Mouse (Mus musculus): ENCODE data around the gene Pdk2.

Gene Pdk2

DNA sequence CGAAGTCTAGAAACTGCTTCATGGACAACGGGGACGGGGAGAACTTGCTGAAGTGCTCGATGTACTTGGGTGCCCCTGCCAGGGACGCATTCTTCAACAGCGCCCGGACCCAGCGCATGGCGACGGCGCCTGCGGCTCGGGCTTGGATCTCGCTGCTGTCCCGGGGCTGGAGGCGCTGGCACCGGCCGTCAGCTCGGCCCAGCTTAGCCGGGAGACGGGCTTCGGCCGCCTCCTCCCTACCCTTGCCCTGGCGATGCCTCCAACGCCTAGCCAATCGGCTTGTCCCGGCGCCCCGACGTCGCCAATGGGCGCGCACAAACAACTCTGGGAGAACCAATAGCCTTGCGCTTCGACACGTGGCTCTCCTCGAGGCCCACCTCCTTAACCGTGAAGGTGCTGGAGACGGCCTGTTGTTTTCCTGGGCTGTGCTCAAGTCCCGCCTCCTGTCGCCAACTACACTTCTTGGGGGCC is at the start of gene Pdk2:
Pdk2 (minus strand) TSS at position 216 of the 471 bp plus-strand sequence.
- DNase-seq = peak; percentile 92

DNA sequence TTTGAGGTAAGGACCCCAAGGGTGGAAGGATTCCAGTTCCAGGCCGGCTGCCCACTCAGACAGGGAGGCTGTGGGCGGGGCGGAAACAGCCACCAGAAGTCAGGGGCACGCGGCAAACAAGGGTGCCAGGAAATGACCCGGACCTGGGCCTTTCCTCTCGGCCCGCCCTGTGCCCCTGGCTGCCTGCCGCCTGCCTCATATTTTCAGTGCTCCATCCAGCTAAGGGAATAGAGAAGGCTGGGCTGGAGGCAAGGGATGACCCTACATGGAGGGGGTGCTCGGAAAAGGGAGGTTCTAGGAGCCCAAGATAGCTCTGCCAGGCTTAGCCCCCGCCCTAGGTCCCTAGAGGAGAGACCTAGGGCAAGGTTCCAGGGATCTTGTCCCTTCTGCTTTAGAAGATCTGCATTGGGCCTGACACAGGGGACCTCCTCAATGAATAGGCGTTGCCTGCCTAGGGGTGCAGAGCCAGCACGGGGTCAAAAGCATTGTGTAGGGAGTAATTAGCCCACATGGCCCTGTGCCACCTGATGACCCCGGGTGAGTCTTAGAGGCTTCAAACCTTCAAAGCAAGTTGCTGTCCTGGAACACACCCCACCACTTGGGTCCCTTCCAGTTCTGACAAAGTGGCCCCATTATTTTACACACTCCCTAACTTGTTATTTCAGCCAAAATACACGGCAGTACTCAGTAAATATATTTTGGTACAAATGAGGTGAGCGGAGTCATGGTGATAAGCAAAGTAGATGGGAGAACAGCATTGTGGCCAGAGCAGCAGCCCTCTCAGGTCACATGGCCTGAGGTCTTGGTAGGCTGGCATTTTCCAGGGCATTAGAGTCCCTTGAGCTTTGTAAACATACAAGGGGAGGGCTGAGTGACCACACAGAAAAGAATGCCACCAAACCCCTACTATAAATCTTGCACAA is 48.0 kb upstream of the Pdk2 start:
- DNase-seq = no peak

DNA sequence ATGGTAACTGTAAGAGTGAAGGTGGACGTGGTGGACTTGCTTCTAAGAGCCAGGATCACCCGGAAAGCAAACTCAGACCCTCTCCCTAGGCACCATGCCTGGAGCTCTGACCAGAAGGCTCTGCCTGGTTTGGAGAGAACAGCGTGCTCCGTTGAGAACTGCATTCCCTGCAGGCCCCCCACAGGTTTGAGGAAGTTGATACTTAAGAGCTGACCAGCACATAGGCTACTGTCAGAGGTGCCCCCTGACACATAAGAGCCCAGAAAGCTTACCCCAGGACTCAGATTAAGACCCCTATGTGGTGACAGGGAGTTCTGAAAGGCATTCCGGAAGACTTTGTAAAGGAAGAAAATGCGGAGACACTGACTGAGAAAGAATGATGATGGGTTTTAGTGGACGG is 47.1 kb upstream of the Pdk2 start:
- DNase-seq = no peak

DNA sequence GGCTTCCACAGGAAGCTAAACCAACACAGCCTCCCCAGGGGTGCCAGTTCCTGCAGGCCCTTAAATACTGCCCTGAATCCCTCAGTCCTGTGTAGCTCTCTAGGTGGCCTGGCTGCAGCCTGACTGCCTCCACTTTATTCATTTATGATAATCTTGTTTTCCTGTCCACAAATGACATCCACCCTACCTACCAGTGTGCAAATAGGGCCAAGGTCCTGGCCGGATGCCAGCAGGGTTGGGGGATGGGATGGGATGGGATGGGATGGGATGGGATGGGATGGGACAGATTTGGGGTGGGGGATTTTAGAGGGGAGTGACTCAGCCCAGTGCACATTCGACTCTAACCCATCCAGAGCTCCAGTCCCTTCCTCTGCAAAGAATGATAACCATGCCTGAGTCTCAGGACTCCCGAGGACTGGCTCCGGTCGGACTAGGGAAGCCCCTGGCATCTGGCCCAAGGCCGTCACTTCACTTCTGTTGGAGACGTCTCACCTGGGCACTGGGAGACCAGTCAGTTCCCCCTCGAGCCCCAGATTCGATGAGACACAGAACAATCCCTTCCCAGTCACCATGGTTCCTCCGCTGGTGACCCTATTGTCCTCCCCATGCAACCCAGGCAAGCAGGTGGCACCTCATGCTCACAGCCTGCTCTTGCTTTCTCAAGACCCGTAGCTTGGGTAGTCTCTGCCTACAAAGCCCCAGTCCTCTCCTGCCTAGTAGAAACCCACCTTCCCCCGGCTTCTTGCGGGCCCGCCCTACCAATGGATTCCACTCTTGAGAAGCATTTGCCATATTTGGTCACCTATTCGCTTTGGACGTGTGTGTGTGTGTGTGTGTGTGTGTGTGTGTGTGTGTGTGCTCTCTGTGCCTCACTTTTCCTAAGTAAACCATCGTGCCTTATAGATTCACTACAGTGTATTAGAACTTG is 46.4 kb upstream of the Pdk2 start:
- no peak for DNase-seq

DNA sequence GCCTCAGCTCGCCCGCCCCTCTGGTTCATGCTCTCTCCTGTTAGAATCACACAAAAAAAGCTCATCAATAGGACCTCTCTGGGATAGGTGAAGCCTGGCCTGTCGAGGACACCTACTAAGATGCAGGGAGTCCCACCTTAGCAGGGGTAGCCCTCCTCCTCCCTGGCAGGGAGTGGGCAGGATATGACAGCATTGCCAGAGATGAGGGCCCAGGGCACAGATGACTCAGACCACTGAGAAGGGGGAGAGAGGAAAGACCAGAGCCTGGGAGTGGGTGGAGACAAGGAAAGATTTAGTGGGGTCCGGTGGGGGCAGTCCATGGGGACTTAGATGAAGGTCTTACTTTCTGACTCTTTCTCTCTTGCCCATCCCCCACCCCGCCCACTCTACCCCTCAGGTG is 45.1 kb upstream of the Pdk2 start:
- no peak for DNase-seq

DNA sequence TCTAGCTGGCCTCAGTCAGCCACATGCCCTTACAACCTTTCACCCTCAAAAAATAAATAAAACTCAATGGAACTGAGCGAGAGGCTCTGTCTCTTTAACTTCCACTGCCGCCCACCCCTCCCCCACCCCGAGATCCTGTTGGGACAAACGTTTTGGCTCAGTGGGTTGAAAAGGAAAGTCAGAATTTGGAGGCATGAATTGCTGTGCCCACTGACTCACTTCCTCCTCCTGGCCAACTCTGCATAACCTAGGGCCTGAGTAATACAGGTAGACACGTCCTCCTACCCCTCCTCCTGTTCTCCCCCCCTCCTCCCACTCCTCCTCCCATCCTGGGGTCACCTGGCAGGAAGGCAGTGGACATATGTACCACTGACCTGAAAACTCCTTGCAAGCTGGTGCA is 44.6 kb upstream of the Pdk2 start:
- no peak for DNase-seq

DNA sequence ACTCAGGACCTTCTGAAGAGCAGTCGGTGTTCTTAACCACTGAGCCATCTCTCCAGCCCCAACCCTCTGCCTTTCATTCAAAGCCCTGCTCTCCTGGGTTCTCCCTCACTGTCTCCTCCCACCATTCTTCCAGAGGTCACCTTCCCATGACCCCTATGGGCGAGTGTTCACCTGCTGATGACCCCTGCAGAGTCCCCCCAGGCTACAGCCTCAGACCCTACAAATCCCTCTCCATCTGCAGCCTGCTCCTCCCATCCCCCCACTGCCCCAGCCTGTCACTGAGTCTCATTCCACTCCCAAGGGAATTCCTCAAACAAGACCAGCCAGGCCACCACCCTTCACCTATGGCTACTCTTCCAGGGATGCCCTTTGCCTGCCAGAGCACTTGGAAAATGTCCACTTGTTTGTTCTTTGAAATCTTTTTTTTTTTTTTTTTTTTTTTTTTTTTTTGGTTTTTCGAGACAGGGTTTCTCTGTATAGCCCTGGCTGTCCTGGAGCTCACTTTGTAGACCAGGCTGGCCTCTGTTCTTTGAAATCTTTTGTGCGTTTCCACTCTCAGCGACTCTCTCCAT is 43.7 kb upstream of the Pdk2 start:
- DNase-seq = no peak

DNA sequence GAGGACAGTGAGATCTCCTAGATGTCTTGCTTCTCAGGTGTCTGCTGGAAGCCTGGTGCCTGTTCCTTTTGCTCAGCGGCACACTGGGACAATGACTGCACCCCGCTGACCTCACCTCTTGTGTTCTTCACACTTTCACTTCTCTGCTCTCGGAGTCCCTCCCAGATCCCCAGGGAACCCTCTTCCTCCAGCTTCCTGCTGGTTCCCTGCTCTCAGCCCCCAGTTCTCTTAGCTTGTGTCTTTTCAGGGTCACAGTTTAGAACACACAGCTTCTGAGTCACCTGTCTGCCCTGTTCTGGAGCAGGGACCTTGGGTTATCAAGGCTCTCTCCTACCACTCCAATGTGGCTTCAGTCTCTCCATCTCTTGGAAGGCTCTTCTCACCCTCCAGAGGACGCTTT is 43.0 kb upstream of the Pdk2 start:
- DNase-seq = no peak

DNA sequence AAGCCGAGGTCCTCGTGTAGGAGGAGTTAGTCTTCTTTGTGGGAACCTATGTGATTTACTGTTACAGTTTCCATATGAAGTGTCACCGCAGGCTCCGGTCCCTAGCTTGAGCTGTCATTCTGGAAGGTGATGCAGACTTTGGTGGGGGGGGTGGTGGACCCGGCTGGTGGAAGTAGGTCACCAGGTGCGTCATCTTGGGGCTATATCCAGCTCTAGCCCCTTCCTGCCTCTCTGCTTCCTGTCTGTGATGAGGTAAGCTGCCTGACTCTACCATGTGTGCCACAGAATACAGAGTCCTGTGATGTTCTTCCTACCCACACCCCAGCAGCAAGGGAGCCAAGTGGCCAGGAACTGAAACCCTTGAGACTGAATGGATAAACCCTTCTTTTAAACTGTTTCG is 41.7 kb upstream of the Pdk2 start:
- peak; percentile 49 for DNase-seq

DNA sequence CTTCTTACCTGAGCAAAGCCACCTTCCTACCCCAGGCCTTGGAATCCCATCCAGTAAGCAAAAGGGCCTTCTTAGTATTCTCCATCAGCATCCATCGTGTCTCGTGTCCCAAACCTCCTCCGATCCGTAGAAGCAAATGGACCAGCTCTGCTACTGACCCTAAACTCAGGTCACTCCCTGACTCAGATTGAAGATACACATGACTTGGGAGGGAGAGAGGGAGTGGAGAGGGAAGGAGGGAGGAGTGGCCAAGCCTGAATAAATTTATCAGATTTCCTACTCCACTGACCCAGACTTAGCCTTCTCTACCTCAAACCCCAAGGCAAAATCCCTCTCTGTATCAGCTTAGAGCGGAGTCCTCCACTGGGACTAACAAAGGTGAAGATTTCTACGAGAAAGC is 39.6 kb upstream of the Pdk2 start:
- DNase-seq = no peak

DNA sequence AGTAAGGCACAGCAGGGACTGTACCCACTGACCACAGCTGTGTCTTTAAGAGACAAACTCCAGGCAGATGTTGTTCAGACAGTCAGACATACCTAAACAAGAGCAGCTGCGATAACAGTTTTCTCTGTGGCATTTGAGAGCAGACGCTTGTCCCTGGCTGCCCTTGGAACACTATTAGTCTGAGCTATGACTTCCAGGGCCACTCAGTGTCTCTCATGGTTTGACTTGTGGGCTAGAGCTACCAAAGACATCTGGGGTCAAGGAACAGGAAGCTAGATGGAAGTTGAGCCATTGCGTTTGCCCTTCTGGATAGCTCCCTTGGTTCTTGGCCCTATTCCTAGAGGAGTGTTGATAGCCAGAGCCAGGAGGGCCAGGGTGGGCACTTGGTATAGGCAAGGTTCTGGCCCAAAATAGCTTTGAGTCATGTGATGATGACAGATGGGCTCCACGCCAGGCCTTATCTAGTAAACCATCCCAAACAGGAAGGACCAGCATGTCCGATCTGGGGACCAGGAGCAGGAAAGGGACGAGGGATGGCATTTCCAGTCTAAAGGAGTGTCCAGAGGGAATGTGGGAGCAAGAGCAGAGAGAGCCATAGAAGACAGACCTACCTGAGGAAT is 38.2 kb upstream of the Pdk2 start:
- DNase-seq = no peak

DNA sequence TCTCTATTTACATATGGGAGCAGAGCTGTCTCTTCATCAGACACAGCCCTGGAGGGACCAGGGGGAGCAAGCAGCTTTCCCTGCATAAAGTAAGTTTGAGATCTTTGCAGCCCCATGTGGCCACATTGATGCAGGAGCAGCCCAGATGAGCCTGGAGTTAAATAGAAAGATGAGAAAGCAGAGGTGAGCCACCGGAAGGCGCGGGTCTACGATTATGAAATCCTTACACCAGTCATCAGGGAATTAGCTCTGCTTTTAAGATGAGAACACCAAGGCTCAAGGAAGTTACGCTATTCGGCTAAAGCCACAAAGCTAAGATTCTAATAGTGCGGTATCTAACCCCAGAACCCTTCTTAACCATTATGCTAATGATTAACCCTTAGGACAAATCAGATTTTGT is 36.8 kb upstream of the Pdk2 start:
- DNase-seq = no peak

DNA sequence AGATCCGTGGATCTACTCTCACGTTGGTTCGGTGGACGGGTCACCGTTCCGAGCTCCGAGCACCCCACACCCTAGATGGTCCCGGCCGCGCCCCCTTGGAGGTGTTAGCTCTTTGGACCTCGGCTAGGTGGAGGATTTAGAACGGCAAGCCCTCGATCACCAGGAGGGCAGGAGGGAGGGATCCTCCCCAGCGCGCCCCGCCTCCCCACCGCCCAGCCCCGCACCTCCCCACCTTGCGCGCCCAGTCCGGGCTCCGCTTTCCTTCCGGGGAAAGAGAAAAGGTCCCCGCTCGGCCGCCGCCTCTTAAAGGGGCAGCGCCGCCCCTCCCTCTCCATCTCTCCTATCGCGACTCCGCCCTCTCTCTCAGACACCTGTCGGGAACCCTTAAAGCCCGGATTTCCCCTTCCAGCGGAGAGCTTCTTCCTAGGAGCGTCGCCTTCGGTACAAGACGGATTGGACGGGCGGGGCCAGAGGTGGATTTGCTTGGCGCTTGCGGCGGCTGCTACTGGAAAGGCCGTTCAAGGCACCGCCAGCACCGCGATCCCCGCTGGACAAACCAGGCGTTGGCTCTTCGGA is 35.5 kb upstream of the Pdk2 start, which contains the start of gene Itga3:
Itga3 (minus strand) TSS at position 266 of the 576 bp plus-strand sequence.
- peak; percentile 44 for DNase-seq

DNA sequence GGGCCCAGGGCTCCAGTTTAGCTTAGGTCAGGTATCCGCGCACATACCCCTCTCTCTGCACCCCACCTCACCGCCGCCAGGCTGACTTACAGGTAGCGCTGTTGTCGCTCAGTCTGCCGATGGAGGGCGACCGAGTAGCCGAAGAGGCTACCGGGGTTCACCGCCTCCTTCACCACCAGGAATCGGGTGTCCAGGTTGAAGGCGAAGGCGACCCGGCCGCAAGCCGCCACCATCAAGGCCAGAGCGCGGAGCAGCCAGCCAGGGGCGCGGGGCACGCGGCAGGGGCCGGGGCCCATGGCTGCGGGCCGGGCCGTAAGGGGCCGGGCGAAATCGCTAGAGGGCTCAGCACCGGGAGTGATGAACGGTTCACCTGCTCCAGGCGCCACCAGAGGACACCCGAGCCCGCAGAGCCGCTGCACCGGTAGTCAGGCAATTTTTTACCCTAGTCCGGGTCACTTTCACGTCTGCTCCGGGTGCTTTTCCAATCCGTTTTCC is 34.9 kb upstream of the Pdk2 start:
- DNase-seq = peak; percentile 73

DNA sequence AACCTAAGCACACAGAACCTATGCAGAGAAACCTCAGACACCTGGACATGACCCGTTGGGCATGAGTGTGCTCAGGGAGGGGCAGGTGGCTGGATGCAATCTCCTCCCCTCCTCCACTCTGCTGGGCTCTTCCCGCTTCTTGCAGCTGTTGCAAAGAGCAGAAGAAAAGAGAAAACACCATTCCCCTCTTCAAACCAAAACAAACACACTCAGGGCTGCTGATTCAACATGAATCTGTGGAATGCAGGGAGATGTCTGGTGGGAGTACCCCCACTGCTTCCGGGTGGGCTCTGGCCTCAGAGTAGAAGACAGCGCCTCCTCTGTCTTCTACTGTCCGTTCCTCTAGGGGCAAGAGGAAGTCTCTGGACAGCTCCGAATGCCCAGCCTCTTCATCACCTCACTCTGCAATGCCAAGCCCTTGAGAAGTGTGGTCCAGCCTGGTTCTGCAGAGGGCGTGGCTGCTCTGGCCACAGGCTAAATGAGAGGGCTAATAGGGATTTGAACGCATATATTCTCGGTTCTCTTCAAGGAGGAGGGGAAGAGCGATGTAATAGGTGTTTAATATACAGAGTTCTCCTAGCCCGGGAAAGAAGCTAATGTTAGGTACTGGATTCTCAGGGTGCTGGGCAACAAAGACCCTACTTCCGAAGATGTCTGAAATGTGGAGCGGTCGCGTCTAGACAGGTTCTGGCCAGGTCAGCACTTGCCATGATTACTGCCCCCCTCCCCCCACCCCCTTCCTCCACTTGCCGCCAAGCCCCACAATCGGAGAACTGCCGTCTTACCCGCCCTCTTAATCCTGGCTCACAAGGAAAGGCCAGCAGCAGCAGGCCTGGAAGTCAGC is 34.3 kb upstream of the Pdk2 start:
- no peak for DNase-seq

DNA sequence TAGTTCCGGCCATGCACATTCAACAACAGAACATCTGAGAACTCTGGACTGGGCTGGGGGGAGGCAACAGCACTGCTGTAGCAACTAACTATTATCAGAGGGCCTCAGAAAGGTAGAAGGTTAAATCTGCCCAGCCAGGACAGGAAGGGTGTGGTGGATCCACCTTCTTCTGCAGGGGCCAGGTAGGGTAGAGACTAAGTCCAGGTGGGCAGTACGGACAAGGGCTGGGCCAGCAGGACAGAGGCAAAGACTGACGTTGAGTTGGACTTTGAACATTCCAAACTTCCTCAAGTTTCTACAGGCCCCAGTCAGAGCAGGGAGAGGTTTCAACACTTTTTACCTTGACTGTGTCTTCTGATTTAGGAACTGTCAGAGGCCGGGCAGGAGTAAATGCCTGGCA is 33.5 kb upstream of the Pdk2 start:
- no peak for DNase-seq

DNA sequence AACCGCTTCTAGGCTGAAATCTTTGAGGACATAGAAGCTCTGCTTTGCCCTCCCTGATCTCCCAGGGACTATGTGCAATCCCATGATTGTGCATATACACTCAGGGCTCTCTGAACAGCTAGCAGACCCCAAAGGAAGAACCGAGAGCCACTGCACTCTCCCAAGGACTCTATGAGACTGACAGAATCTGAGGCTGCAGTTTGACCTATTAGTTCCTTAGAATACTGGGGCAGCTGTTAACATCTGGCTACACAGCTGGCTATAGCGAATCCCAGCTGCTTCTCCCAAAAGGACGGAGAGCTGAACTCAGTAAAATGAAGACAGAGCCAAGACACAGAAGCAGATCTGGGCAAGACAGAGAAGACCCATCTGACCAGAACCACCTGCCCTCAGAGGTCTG is 32.7 kb upstream of the Pdk2 start:
- no peak for DNase-seq

DNA sequence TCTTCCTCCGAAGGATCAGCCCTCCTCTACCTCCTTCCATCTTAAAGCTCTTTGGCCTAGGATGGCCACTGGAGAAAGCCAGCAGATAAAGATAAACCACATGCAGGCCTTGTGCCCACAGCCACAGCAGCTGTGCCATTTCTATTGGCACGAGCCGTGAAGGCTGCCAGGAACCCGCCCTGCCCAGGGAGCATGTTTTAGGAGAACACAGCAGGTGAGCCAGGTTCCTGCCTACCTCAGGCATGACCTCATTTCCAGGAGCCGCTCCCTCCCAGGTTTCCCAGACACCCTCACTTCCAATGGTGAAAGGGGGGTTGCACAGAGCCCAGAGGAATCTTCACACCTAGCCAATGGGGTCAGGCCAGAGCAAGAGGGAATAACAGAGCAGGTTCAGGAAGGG is 31.6 kb upstream of the Pdk2 start:
- DNase-seq = no peak

DNA sequence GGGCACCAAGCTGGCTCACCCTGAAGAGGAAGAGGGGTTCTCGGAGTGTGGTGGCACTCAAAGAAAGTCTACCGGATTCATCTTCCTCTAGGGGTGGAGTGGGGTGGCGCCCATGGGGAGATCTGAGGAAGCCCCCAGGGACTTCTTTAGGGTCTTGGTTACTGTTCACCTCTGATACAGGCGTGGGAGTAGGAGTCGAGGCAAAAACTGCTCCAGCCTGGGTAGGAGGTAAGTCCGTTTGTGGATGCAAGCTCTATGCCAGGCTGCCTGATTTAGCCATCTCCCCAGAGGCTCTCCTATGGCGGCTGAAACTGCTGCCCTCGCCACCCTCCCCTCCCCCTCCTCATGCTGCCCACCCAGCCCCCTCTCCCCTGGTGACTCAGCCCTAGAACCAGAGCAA is 31.0 kb upstream of the Pdk2 start:
- no peak for DNase-seq

DNA sequence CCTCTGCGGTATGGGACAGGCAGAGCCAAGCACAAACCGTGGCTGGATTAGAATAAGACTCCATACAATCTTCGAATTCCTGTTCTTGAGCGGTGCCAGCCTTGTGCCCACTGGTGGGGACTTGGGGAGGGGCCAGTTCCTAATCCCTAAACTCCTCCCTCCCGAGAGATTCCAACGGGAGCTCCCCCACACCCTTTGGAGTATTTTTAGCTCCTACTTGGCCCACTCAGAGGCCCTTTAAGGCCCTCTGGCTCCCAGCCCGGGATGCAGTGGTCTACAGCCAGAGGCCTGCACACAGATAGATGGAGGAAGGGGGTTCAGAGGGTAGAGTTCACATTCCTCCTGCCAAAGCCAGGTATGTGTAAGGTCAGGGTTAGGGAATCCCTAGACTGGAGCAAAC is 30.1 kb upstream of the Pdk2 start:
- DNase-seq = no peak
